In genomic region chr17:30892086-30892485, GRCm38 (mm10) we compare ENCODE assay signal across 21 mouse cellular contexts. TPM values are rescaled to one million over a fixed set of nuclear protein-coding genes. Genes with fewer than 3 reads are reported as not detected.
DNase-seq lines count a peak whose midpoint lies in the region; ATAC-seq lines count a peak whose summit lies in the region.
"Had no signal": no experiment of that assay in that cellular context is flagged by ENCODE, and none has a peak within 500 bp of the region (broad histone marks: within the 10 kb centered on the region; RNA-seq: fewer than 3 reads in every experiment).

No protein-coding gene starts in this region.

- H3K9ac ChIP-seq in forebrain, embryonic 15.5 days (replicated peaks), result no peak overlapping the region
- no peak overlapping the region for H3K9ac ChIP-seq in embryonic facial prominence, embryonic 11.5 days (replicated peaks; ENCODE audit: low read length)
- H3K9ac ChIP-seq in neural tube, embryonic 13.5 days, result no peak overlapping the region
- H3K9ac ChIP-seq: forebrain, embryonic 13.5 days; liver, embryonic 13.5 days; lung, embryonic 14.5 days; midbrain, embryonic 12.5 days had no signal

- H3K36me3 ChIP-seq in forebrain, embryonic 10.5 days (replicated peaks), result no peaks in the 10 kb centered on the region
- H3K36me3 ChIP-seq in forebrain, embryonic 15.5 days, result no peaks in the 10 kb centered on the region
- H3K36me3 ChIP-seq in embryonic facial prominence, embryonic 11.5 days (replicated peaks; ENCODE audit: control insufficient read depth, insufficient read depth, low read depth, low read length), result no peaks in the 10 kb centered on the region
- H3K36me3 ChIP-seq in neural tube, embryonic 13.5 days, result no peaks in the 10 kb centered on the region
- H3K36me3 ChIP-seq: liver, embryonic 13.5 days; midbrain, embryonic 12.5 days had no signal

- H3K27me3 ChIP-seq in forebrain, embryonic 10.5 days (ENCODE audit: poor library complexity, severe bottlenecking), result no peaks in the 10 kb centered on the region; the same call in 1 of the 2 replicates
- no peaks in the 10 kb centered on the region for H3K27me3 ChIP-seq in forebrain, embryonic 15.5 days
- H3K27me3 ChIP-seq in embryonic facial prominence, embryonic 11.5 days (ENCODE audit: control insufficient read depth, insufficient read depth, low read length), result no peaks in the 10 kb centered on the region
- H3K27me3 ChIP-seq in neural tube, embryonic 13.5 days, result no peaks in the 10 kb centered on the region
- H3K27me3 ChIP-seq: CH12.LX; forebrain, embryonic 13.5 days; liver, embryonic 13.5 days; midbrain, embryonic 12.5 days had no signal

- H3K9me3 ChIP-seq in forebrain, embryonic 10.5 days, result no peaks in the 10 kb centered on the region
- H3K9me3 ChIP-seq in forebrain, embryonic 15.5 days, result no peaks in the 10 kb centered on the region
- H3K9me3 ChIP-seq in embryonic facial prominence, embryonic 11.5 days (replicated peaks; ENCODE audit: control insufficient read depth, low read length), result no peaks in the 10 kb centered on the region
- no peaks in the 10 kb centered on the region for H3K9me3 ChIP-seq in neural tube, embryonic 13.5 days
- H3K9me3 ChIP-seq: forebrain, embryonic 13.5 days; liver, embryonic 13.5 days; midbrain, embryonic 12.5 days had no signal

- H3K4me3 ChIP-seq in forebrain, embryonic 10.5 days, result no peak overlapping the region
- H3K4me3 ChIP-seq in forebrain, embryonic 15.5 days, result no peak overlapping the region
- no peak overlapping the region for H3K4me3 ChIP-seq in embryonic facial prominence, embryonic 11.5 days (ENCODE audit: low read depth, low read length)
- no peak overlapping the region for H3K4me3 ChIP-seq in neural tube, embryonic 13.5 days
- H3K4me3 ChIP-seq: forebrain, embryonic 13.5 days; liver, embryonic 13.5 days; midbrain, embryonic 12.5 days had no signal

- no peak for ATAC-seq in forebrain, embryonic 15.5 days (replicated peaks)
- ATAC-seq in embryonic facial prominence, embryonic 11.5 days (replicated peaks; ENCODE audit: insufficient number of reproducible peaks, low FRiP score, low TSS enrichment, low read depth), result no peak
- peak; percentile 43; the same call in 1 of the 2 replicates for ATAC-seq in neural tube, embryonic 13.5 days (ENCODE audit: low read depth)
- no peak for ATAC-seq in megakaryocyte, adult 5-6 weeks (ENCODE audit: poor library complexity, severe bottlenecking)
- ATAC-seq: forebrain, embryonic 13.5 days had no signal

- 0 out of 2 replicates have a peak overlapping the region, but pooled peaks have one; percentile 35 for H3K27ac ChIP-seq in forebrain, embryonic 10.5 days
- H3K27ac ChIP-seq in forebrain, embryonic 15.5 days (replicated peaks), result no peak overlapping the region
- H3K27ac ChIP-seq in embryonic facial prominence, embryonic 11.5 days (replicated peaks; ENCODE audit: low read depth, low read length), result no peak overlapping the region
- H3K27ac ChIP-seq in neural tube, embryonic 13.5 days (replicated peaks), result 0 out of 2 replicates have a peak overlapping the region, but pooled peaks have one; percentile 23
- H3K27ac ChIP-seq: forebrain, embryonic 13.5 days; liver, embryonic 13.5 days; midbrain, embryonic 12.5 days had no signal

- WGBS in forebrain, embryonic 10.5 days, result 46% methylated on average over 1 of the region's 1 CpGs
- 61% methylated on average over 1 of the region's 1 CpGs for WGBS in forebrain, embryonic 15.5 days
- 11% methylated on average over 1 of the region's 1 CpGs for WGBS in embryonic facial prominence, embryonic 11.5 days
- 0% methylated on average over 1 of the region's 1 CpGs for WGBS in neural tube, embryonic 13.5 days

- peaks cover 9% of the 10 kb centered on the region for H3K4me1 ChIP-seq in forebrain, embryonic 10.5 days
- H3K4me1 ChIP-seq in forebrain, embryonic 15.5 days, result no peaks in the 10 kb centered on the region
- no peaks in the 10 kb centered on the region for H3K4me1 ChIP-seq in embryonic facial prominence, embryonic 11.5 days (ENCODE audit: control insufficient read depth, insufficient read depth, low read length)
- H3K4me1 ChIP-seq in neural tube, embryonic 13.5 days (replicated peaks), result peaks cover 10% of the 10 kb centered on the region
- H3K4me1 ChIP-seq: liver, embryonic 13.5 days; midbrain, embryonic 12.5 days had no signal

- no peak overlapping the region for H3K4me2 ChIP-seq in forebrain, embryonic 15.5 days (replicated peaks)
- H3K4me2 ChIP-seq in embryonic facial prominence, embryonic 11.5 days (ENCODE audit: low read depth, low read length), result no peak overlapping the region
- no peak overlapping the region for H3K4me2 ChIP-seq in neural tube, embryonic 13.5 days
- H3K4me2 ChIP-seq: forebrain, embryonic 13.5 days; liver, embryonic 13.5 days; lung, embryonic 14.5 days; midbrain, embryonic 12.5 days had no signal

- no peak for DNase-seq in forebrain, embryonic 10.5 days (ENCODE audit: extremely low spot score, low spot score)
- DNase-seq in embryonic facial prominence, embryonic 11.5 days (ENCODE audit: low spot score), result peak; percentile 65
- peak; percentile 36 to 67 for DNase-seq in thymus, postnatal 36 days
- DNase-seq in kidney, postnatal 14 days, result no peak
- DNase-seq in adrenal gland, postnatal 4 days (ENCODE audit: low spot score in 2 of 2), result no peak
- DNase-seq: adrenal gland, postnatal 14 days; cerebellum, adult 8-10 months; kidney, adult 18-20 months; left cerebral cortex, postnatal 4 days; liver, embryonic 13.5 days; lung, postnatal 4 days; right cerebral cortex, postnatal 14 days; spleen, adult 18-20 months had no signal

RNA-seq across cellular contexts. Expression of gene Glp1r, which starts 9.5 kb away (rescaled TPM):
- polyA plus RNA-seq in forebrain, embryonic 10.5 days (2016; fragmentation: Nextera tagmentation; extraction: Ambion mirVana), result 0.05 TPM in 1 of 2 replicates, not detected in the other
- polyA plus RNA-seq in forebrain, embryonic 15.5 days (2015; fragmentation: Nextera tagmentation; extraction: Ambion mirVana), result 0.08 and 0.11 TPM in 2 replicates
- polyA plus RNA-seq in embryonic facial prominence, embryonic 11.5 days (2014; fragmentation: Nextera tagmentation; extraction: Ambion mirVana), result 0.08 TPM in 1 of 2 replicates, not detected in the other
- 0.43 and 0.53 TPM in 2 replicates for polyA plus RNA-seq in neural tube, embryonic 13.5 days (2015; fragmentation: Nextera tagmentation; extraction: Ambion mirVana)
- 1 to 10 TPM in 1 of 2 experiments, under 1 TPM in 1; 0.37 to 2.9 TPM for total RNA-seq in adrenal gland, postnatal 4 days (2021)
- 0.07 TPM in 1 of 2 replicates, not detected in the other for total RNA-seq in megakaryocyte, adult 5-6 weeks (2015)
- total RNA-seq in megakaryocyte, adult 5-6 weeks (2017), result not detected in 2 replicates
- total RNA-seq: neutrophil, adult 5-6 weeks had no signal
- polyA plus RNA-seq: liver, embryonic 13.5 days had no signal

Comparison
In these comparisons a context has a peak if more than half of its experiments do, and no peak if none do; other contexts are left out.
1. H3K27ac ChIP-seq: peak in forebrain, embryonic 10.5 days (single experiment) and neural tube, embryonic 13.5 days (single experiment); none in forebrain, embryonic 15.5 days (single experiment) and embryonic facial prominence, embryonic 11.5 days (single experiment).
2. DNase-seq: peak in embryonic facial prominence, embryonic 11.5 days (single experiment) and thymus, postnatal 36 days (2 of 2); none in forebrain, embryonic 10.5 days (single experiment), kidney, postnatal 14 days (single experiment) and adrenal gland, postnatal 4 days (0 of 2).